Comparison of ENCODE assay signal across 10 mouse cellular contexts in the genomic region with DNA sequence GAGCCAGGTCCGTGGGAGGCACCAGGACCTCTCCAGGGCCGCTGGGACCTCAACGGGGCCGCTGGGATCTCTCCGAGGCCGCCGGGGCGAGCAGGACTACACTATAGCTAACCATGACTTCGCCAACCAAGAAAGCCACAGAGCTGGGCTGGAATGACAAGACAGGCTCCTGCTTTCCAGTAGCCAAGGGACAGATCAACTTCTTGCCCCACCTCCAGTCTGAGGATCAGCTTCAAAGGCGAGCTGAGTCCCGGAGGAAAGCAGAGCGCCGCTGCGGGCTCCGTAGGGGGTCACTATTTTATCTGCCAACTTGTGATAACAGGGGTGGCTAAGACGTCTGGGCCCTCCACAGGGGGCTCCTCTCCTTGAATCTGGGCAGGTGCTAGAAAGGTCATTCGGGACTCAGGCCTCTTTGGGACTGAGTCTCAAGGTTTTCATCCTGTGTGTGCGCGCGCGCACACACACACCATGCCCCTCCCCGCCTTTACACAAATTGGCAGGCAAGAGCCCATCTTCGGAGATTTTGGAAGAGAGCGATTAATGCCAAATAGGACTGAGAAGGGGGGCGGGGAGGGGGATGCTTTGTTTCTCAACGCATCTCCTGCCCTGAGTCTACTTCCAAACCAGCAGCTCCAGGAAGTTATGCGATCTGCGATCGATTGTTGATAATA. TPM values are rescaled to one million over a fixed set of nuclear protein-coding genes. Genes with fewer than 3 reads are reported as not detected.
DNase-seq lines count a peak whose midpoint lies in the region; ATAC-seq lines count a peak whose summit lies in the region.
"Had no signal": no experiment of that assay in that cellular context is flagged by ENCODE, and none has a peak within 500 bp of the region (broad histone marks: within the 10 kb centered on the region; RNA-seq: fewer than 3 reads in every experiment).

No protein-coding gene starts in this region.

- no peaks in the 10 kb centered on the region for H3K9me3 ChIP-seq in heart, embryonic 12.5 days (replicated peaks)
- no peaks in the 10 kb centered on the region for H3K9me3 ChIP-seq in hindbrain, embryonic 14.5 days (ENCODE audit: control insufficient read depth, low read length)
- H3K9me3 ChIP-seq in midbrain, embryonic 16.5 days (replicated peaks; ENCODE audit: control insufficient read depth, low read length, poor library complexity, severe bottlenecking): no peaks in the 10 kb centered on the region

- no peak overlapping the region for H3K9ac ChIP-seq in heart, embryonic 12.5 days
- H3K9ac ChIP-seq in hindbrain, embryonic 14.5 days: no peak overlapping the region
- H3K9ac ChIP-seq in midbrain, embryonic 16.5 days (ENCODE audit: low read depth, low read length): peak overlapping the region; percentile 34; the same call in 1 of the 2 replicates

- ATAC-seq in heart, embryonic 12.5 days (ENCODE audit: insufficient number of reproducible peaks, low FRiP score): no peak
- ATAC-seq in hindbrain, embryonic 14.5 days (ENCODE audit: low FRiP score): peak; percentile 41
- peak; percentile 29; the same call in 1 of the 2 replicates for ATAC-seq in midbrain, embryonic 16.5 days
- ATAC-seq in megakaryocyte progenitor cell, adult 5-6 weeks (replicated peaks; ENCODE audit: poor library complexity): no peak

- DNase-seq in heart, adult 18-20 months: no peak
- peak; percentile 46 for DNase-seq in embryo, embryonic 9.5 days (ENCODE audit: extremely low spot score)
- DNase-seq in hindbrain, embryonic 14.5 days (ENCODE audit: low spot score): no peak
- DNase-seq in adrenal gland, postnatal 4 days (ENCODE audit: low spot score in 2 of 2): no peak
- no peak for DNase-seq in thymus, postnatal 14 days

- H3K27me3 ChIP-seq in heart, embryonic 12.5 days (replicated peaks): peaks cover 59% of the 10 kb centered on the region
- H3K27me3 ChIP-seq in hindbrain, embryonic 14.5 days (ENCODE audit: control insufficient read depth, insufficient read depth, low read length): peaks cover 90% of the 10 kb centered on the region
- peaks cover 15% of the 10 kb centered on the region for H3K27me3 ChIP-seq in midbrain, embryonic 16.5 days (ENCODE audit: control insufficient read depth, insufficient read depth, low read depth, low read length)
- H3K27me3 ChIP-seq: CH12.LX had no signal

- under 1% methylated on average over 29 of the region's 29 CpGs for WGBS in heart, embryonic 12.5 days
- WGBS in hindbrain, embryonic 14.5 days: under 1% methylated on average over 29 of the region's 29 CpGs
- under 1% methylated on average over 29 of the region's 29 CpGs for WGBS in midbrain, embryonic 16.5 days

- H3K4me2 ChIP-seq in heart, embryonic 12.5 days: peak overlapping the region; percentile 54
- peak overlapping the region; percentile 37 for H3K4me2 ChIP-seq in hindbrain, embryonic 14.5 days (replicated peaks)
- H3K4me2 ChIP-seq in midbrain, embryonic 16.5 days (ENCODE audit: low read length): peak overlapping the region; percentile 52

- peak overlapping the region; percentile 28 for H3K4me3 ChIP-seq in heart, embryonic 12.5 days
- H3K4me3 ChIP-seq in hindbrain, embryonic 14.5 days (replicated peaks; ENCODE audit: low read length): no peak overlapping the region; the same call in 1 of the 2 replicates
- peak overlapping the region; percentile 32 for H3K4me3 ChIP-seq in midbrain, embryonic 16.5 days (ENCODE audit: low read depth, low read length)

- H3K36me3 ChIP-seq in heart, embryonic 12.5 days: no peaks in the 10 kb centered on the region
- no peaks in the 10 kb centered on the region for H3K36me3 ChIP-seq in hindbrain, embryonic 14.5 days (replicated peaks; ENCODE audit: control insufficient read depth, insufficient read depth)
- no peaks in the 10 kb centered on the region for H3K36me3 ChIP-seq in midbrain, embryonic 16.5 days (ENCODE audit: control insufficient read depth, insufficient read depth, low read length)

- H3K4me1 ChIP-seq in heart, embryonic 12.5 days (replicated peaks): peaks cover 12% of the 10 kb centered on the region
- H3K4me1 ChIP-seq in hindbrain, embryonic 14.5 days (replicated peaks; ENCODE audit: control insufficient read depth, insufficient read depth, low read length): peaks cover 12% of the 10 kb centered on the region; the same call in 1 of the 2 replicates
- peaks cover 9% of the 10 kb centered on the region for H3K4me1 ChIP-seq in midbrain, embryonic 16.5 days (ENCODE audit: control insufficient read depth, insufficient read depth, low read length)

- no peak overlapping the region for H3K27ac ChIP-seq in heart, embryonic 12.5 days (ENCODE audit: poor library complexity, severe bottlenecking)
- no peak overlapping the region for H3K27ac ChIP-seq in hindbrain, embryonic 14.5 days
- H3K27ac ChIP-seq in midbrain, embryonic 16.5 days (ENCODE audit: low read length): peak overlapping the region; percentile 34

RNA-seq across cellular contexts. Expression of a gene that starts 10.4 kb away (rescaled TPM):
- 26.3 and 29.4 TPM in 2 replicates for polyA plus RNA-seq in heart, embryonic 12.5 days (2016; fragmentation: Nextera tagmentation; extraction: Ambion mirVana)
- 10 to 100 TPM; 10.6 to 13.3 TPM for total RNA-seq in heart, adult 18-20 months (2021)
- polyA plus RNA-seq in hindbrain, embryonic 14.5 days (2014; fragmentation: Nextera tagmentation; extraction: Ambion mirVana): 32.7 and 34.8 TPM in 2 replicates
- 42.4 and 44.3 TPM in 2 replicates for polyA plus RNA-seq in midbrain, embryonic 16.5 days (2015; fragmentation: Nextera tagmentation; extraction: Ambion mirVana)
- total RNA-seq in adrenal gland, postnatal 4 days (2021): 10 to 100 TPM; 38.8 to 44.1 TPM
- 36.6 and 37.4 TPM in 2 replicates for total RNA-seq in megakaryocyte progenitor cell, adult 5-6 weeks (2015)
- 40.4 and 57.6 TPM in 2 replicates for total RNA-seq in megakaryocyte progenitor cell, adult 5-6 weeks (2017)

RNA-seq across cellular contexts. Expression of a gene that starts 10.8 kb away (rescaled TPM):
- 5.1 and 6.3 TPM in 2 replicates for polyA plus RNA-seq in heart, embryonic 12.5 days (2016; fragmentation: Nextera tagmentation; extraction: Ambion mirVana)
- 1 to 10 TPM in 1 of 2 experiments, under 1 TPM in 1; 0.99 to 2.4 TPM for total RNA-seq in heart, adult 18-20 months (2021)
- polyA plus RNA-seq in hindbrain, embryonic 14.5 days (2014; fragmentation: Nextera tagmentation; extraction: Ambion mirVana): 26.3 and 27.5 TPM in 2 replicates
- 50.4 and 55.3 TPM in 2 replicates for polyA plus RNA-seq in midbrain, embryonic 16.5 days (2015; fragmentation: Nextera tagmentation; extraction: Ambion mirVana)
- 1 to 10 TPM; 2.2 to 2.8 TPM for total RNA-seq in adrenal gland, postnatal 4 days (2021)
- not detected in 2 replicates for total RNA-seq in megakaryocyte progenitor cell, adult 5-6 weeks (2015)
- total RNA-seq in megakaryocyte progenitor cell, adult 5-6 weeks (2017): not detected in 2 replicates
- total RNA-seq: hematopoietic stem cell, adult 5-6 weeks had no signal

Comparison
In these comparisons a context has a peak if more than half of its experiments do, and no peak if none do; other contexts are left out.
1. ATAC-seq: peak in hindbrain, embryonic 14.5 days (single experiment) and midbrain, embryonic 16.5 days (single experiment); none in heart, embryonic 12.5 days (single experiment) and megakaryocyte progenitor cell, adult 5-6 weeks (single experiment).
2. Peak in every context shown above with its lines, with median percentiles within 50 percentile points of each other: H3K4me2 ChIP-seq.